Mouse (Mus musculus) layer of hippocampus, postnatal 10 days (tissue): ENCODE data around the gene P4ha1. TPM values are rescaled to one million over a fixed set of nuclear protein-coding genes. Genes with fewer than 3 reads are reported as not detected.
A peak's percentile ranks its signal among the peaks of the same experiment; 100 is the strongest.

Experiments used
- DNase-seq, 2 experiments: peaks; one replicate each; pipeline ENCODE4 v3.0.0; 2021; ENCODE audit warnings: low spot score in 2 of 2
- total RNA-seq, 2 experiments: library from RNA; stranded (reverse); gene quantifications; 2 replicates each; pipeline ENCODE4 v1.2.3; 2021

P4ha1 gene
- total RNA-seq, 2 experiments from 2014 or later, result 29.8 to 30.9 TPM

DNA sequence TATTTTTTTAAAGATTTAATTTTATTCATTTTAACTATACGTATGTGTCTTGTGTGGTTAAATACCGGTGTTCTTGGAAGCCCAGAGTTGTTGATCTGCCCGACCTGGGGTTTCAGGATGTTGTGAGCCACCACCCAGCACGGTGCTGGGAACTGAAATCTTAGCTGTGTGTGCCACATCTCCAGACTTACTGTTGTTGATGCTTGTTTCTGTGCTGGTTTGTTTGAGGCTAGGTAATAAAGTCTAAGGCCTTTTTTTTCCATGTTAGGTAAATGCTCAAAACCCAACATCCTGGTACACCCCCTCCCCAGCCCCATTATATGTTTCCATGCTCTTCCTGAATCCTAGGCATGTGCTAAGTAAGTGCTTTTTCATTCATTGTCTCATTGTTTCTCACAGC, 825 bp upstream of the P4ha1 start:
- no peak for DNase-seq

- DNase-seq, result no peak
These were observed 529 bp downstream of the P4ha1 start for GRCm38 (mm10) chr10:59323488-59324161.

GRCm38 (mm10) chr10:59324311-59325165, 1.4 kb downstream of the P4ha1 start:
- DNase-seq, result no peak

- DNase-seq, result no peak
These were observed 3.7 kb downstream of the P4ha1 start for GRCm38 (mm10) chr10:59326612-59327315.

GRCm38 (mm10) chr10:59327316-59327710, 4.2 kb downstream of the P4ha1 start:
- no peak for DNase-seq

- DNase-seq, result no peak
These were observed 8.6 kb downstream of the P4ha1 start for GRCm38 (mm10) chr10:59331546-59332256.

- DNase-seq, result no peak
These were observed 10.3 kb downstream of the P4ha1 start for GRCm38 (mm10) chr10:59333400-59333799.

- peak; percentile 25 to 46 for DNase-seq
These were observed 12.1 kb downstream of the P4ha1 start for GRCm38 (mm10) chr10:59334899-59335798.

GRCm38 (mm10) chr10:59336124-59336523, 13.0 kb downstream of the P4ha1 start:
- DNase-seq, result no peak

DNA sequence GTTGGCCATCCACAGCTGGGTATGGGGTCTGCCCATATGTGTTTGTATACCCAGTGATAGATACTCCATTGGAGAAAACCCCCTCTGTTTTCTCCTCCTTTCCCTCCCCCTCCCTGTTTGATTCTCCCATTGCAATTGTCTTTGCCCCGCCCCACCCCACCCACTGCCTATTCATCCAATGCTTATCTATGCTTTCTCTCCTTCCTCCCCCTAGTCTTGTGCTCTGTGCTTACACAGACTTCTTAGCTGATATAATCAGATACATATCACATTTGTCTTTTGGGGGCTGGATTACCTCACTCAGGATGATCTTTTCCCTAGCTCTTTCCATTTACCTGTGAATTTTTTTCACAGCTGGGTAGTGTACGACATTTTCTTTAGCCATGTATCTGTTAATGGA, 23.5 kb downstream of the P4ha1 start:
- DNase-seq, result no peak

DNA sequence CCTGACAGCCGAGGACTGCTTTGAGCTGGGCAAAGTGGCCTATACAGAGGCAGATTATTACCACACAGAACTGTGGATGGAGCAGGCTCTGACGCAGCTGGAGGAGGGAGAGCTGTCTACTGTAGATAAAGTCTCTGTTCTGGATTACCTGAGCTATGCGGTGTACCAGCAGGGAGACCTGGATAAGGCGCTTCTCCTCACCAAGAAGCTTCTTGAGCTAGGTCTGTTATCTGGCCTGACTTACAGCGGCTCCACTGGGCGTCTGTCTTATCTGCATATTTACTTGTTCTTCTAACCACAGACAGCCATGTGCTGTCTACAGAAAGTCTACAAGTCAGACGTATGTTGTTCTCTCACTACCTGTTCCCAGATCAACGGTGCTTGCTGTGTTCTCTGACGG, 25.1 kb downstream of the P4ha1 start:
- DNase-seq, result no peak

GRCm38 (mm10) chr10:59349536-59349935, 26.4 kb downstream of the P4ha1 start:
- DNase-seq, result no peak

GRCm38 (mm10) chr10:59353065-59353464, 30.0 kb downstream of the P4ha1 start:
- no peak for DNase-seq

DNA sequence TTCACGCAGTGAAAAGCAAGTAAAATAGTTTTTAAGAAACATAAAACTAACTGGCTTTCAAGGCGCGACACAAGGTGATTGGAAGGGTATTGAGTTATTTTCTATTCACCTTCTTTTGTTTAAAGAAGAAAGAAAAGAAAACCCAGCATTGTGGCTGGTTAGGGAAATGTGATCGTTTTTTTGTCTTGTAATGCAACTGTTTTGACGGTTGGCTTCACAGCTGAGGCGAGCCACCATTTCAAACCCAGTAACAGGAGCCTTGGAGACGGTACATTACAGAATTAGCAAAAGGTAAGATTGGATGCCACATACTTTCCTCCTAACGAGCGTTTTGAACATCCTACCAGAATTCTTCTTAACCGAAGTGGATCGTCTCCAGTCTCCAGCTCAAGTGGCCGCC, 31.0 kb downstream of the P4ha1 start:
- no peak for DNase-seq

- no peak for DNase-seq
These were observed 31.9 kb downstream of the P4ha1 start for GRCm38 (mm10) chr10:59355020-59355419.

- DNase-seq, result no peak
These were observed 35.6 kb downstream of the P4ha1 start for GRCm38 (mm10) chr10:59358744-59359143.

DNA sequence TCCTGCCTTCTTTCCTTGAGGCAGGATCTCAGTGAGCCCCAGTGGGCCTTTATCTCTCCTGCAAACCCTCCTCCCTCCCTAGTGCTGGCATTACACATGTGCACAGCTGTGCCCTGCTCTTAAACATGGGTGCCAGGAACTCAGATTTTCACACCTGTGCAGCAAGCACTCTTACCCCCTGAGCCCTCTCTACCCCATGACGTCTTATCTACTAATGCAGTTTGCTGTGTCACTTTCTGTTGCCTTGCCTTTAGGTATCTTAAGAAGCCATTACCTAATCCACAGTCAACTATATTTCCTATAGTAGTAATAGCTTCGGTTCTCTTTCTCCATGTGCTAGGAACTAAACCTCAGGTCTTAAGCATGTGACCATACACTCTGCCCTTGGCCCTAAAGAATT, 40.1 kb downstream of the P4ha1 start:
- DNase-seq, result no peak

- no peak for DNase-seq
These were observed 41.5 kb downstream of the P4ha1 start for GRCm38 (mm10) chr10:59364551-59364950.

- no peak for DNase-seq
These were observed 42.9 kb downstream of the P4ha1 start for GRCm38 (mm10) chr10:59365804-59366589.
